Comparison of ENCODE assay signal across 8 mouse cellular contexts in genomic region chr1:36263833-36264488, GRCm38 (mm10). TPM values are rescaled to one million over a fixed set of nuclear protein-coding genes. Genes with fewer than 3 reads are reported as not detected.
DNase-seq lines count a peak whose midpoint lies in the region; ATAC-seq and TF ChIP-seq lines count a peak whose summit lies in the region.

No protein-coding gene starts in this region.

- no peak for TF ChIP-seq POLR2A in thymus, adult 2 months (IDR thresholded peaks at IDR 0.05; ENCODE audit: control insufficient read depth, extremely low read depth, insufficient read depth, low read length, poor library complexity)

- no peak overlapping the region for H3K4me2 ChIP-seq in hindbrain, embryonic 11.5 days (replicated peaks; ENCODE audit: low read depth, low read length)

- peak; percentile 45 for DNase-seq in gastrocnemius, adult 18-20 months (ENCODE audit: low spot score)
- DNase-seq in gastrocnemius, adult 8-10 months (ENCODE audit: low spot score in 2 of 2) = no peak
- DNase-seq in gastrocnemius, postnatal 10 days = peak; percentile 24
- peak; percentile 45 for DNase-seq in kidney, adult 18-20 months
- DNase-seq in lung, postnatal 14 days = peak; percentile 69
- DNase-seq in thymus, adult 2 months = peak; percentile 79
- DNase-seq in right cerebral cortex, postnatal 4 days = no peak
- DNase-seq in hindbrain, embryonic 11.5 days (ENCODE audit: low spot score) = no peak

- no peaks in the 10 kb centered on the region for H3K36me3 ChIP-seq in thymus, adult 2 months (ENCODE audit: control insufficient read depth, insufficient read depth, low read length)
- H3K36me3 ChIP-seq in hindbrain, embryonic 11.5 days (ENCODE audit: control insufficient read depth, insufficient read depth, low read length) = no peaks in the 10 kb centered on the region

- H3K9ac ChIP-seq in hindbrain, embryonic 11.5 days (ENCODE audit: low read depth, low read length) = no peak overlapping the region

- no peaks in the 10 kb centered on the region for H3K9me3 ChIP-seq in hindbrain, embryonic 11.5 days (ENCODE audit: control insufficient read depth, low read length)

- peak overlapping the region; percentile 98 for H3K27ac ChIP-seq in thymus, adult 2 months (ENCODE audit: control insufficient read depth, insufficient read depth, low read length)
- no peak overlapping the region for H3K27ac ChIP-seq in hindbrain, embryonic 11.5 days (ENCODE audit: low read depth, low read length)

- ATAC-seq in hindbrain, embryonic 11.5 days (ENCODE audit: low FRiP score) = no peak

- no peak for TF ChIP-seq CTCF in thymus, adult 2 months (IDR thresholded peaks at IDR 0.05; ENCODE audit: borderline replicate concordance, control insufficient read depth, extremely low read depth, insufficient read depth, low read length, poor library complexity)

- 3% methylated on average over 13 of the region's 13 CpGs for WGBS in thymus, adult 2 months
- WGBS in hindbrain, embryonic 11.5 days = 76% methylated on average over 13 of the region's 13 CpGs

- peaks cover 33% of the 10 kb centered on the region for H3K4me1 ChIP-seq in thymus, adult 2 months (replicated peaks; ENCODE audit: control insufficient read depth, insufficient read depth, low read length)
- no peaks in the 10 kb centered on the region for H3K4me1 ChIP-seq in hindbrain, embryonic 11.5 days (replicated peaks; ENCODE audit: control insufficient read depth, insufficient read depth, low read length)

- H3K4me3 ChIP-seq in thymus, adult 2 months (ENCODE audit: control insufficient read depth, insufficient read depth, low read length) = peak overlapping the region; percentile 22; the same call in 1 of the 2 replicates
- no peak overlapping the region for H3K4me3 ChIP-seq in hindbrain, embryonic 11.5 days (ENCODE audit: low read depth, low read length)

- no peaks in the 10 kb centered on the region for H3K27me3 ChIP-seq in thymus, adult 2 months (ENCODE audit: control insufficient read depth, insufficient read depth, low read length)
- H3K27me3 ChIP-seq in hindbrain, embryonic 11.5 days (ENCODE audit: control insufficient read depth, insufficient read depth, low read length) = no peaks in the 10 kb centered on the region

RNA-seq across cellular contexts. Expression of gene Neurl3, which starts 10.5 kb away (rescaled TPM):
- total RNA-seq in gastrocnemius, adult 18-20 months (2021) = under 1 TPM; 0.30 to 0.66 TPM
- total RNA-seq in gastrocnemius, adult 8-10 months (2022) = 1 to 10 TPM in 1 of 4 experiments, under 1 TPM in 3; 0.27 to 1.1 (median 0.40) TPM
- total RNA-seq in gastrocnemius, postnatal 10 days (2021) = 1 to 10 TPM; 1.9 to 2.5 TPM
- 13.4 and 14.3 TPM in 2 replicates for polyA plus RNA-seq in thymus, adult 2 months (2012; rRNA removed)
- 0.32 and 1.3 TPM in 2 replicates for polyA plus RNA-seq in hindbrain, embryonic 11.5 days (2014; fragmentation: Nextera tagmentation; extraction: Ambion mirVana)

RNA-seq across cellular contexts. Expression of gene Uggt1, which starts 19.4 kb away (rescaled TPM):
- 10 to 100 TPM; 28.1 to 29.3 TPM for total RNA-seq in gastrocnemius, adult 18-20 months (2021)
- 10 to 100 TPM; 27.1 to 32.6 (median 27.3) TPM for total RNA-seq in gastrocnemius, adult 8-10 months (2022)
- total RNA-seq in gastrocnemius, postnatal 10 days (2021) = 10 to 100 TPM; 21.9 to 27.5 TPM
- 31.8 and 33.0 TPM in 2 replicates for polyA plus RNA-seq in thymus, adult 2 months (2012; rRNA removed)
- polyA plus RNA-seq in hindbrain, embryonic 11.5 days (2014; fragmentation: Nextera tagmentation; extraction: Ambion mirVana) = 76.3 and 97.6 TPM in 2 replicates

RNA-seq across cellular contexts. Expression of gene Arid5a, which starts 43.6 kb away (rescaled TPM):
- 10 to 100 TPM in 1 of 2 experiments, 1 to 10 TPM in 1; 6.3 to 15.4 TPM for total RNA-seq in gastrocnemius, adult 18-20 months (2021)
- 1 to 10 TPM; 4.1 to 10.0 (median 7.3) TPM for total RNA-seq in gastrocnemius, adult 8-10 months (2022)
- 10 to 100 TPM; 15.5 to 16.4 TPM for total RNA-seq in gastrocnemius, postnatal 10 days (2021)
- polyA plus RNA-seq in thymus, adult 2 months (2012; rRNA removed) = 51.7 and 57.2 TPM in 2 replicates
- 1.9 and 2.7 TPM in 2 replicates for polyA plus RNA-seq in hindbrain, embryonic 11.5 days (2014; fragmentation: Nextera tagmentation; extraction: Ambion mirVana)

Comparison
In these comparisons a context has a peak if more than half of its experiments do, and no peak if none do; other contexts are left out.
1. DNase-seq: peak in gastrocnemius, adult 18-20 months (single experiment), gastrocnemius, postnatal 10 days (single experiment), kidney, adult 18-20 months (single experiment), lung, postnatal 14 days (single experiment) and thymus, adult 2 months (single experiment); none in gastrocnemius, adult 8-10 months (0 of 2), right cerebral cortex, postnatal 4 days (single experiment) and hindbrain, embryonic 11.5 days (single experiment).